Mouse (Mus musculus) embryonic facial prominence, embryonic 13.5 days (tissue): ENCODE results near the gene Sun1. TPM values are rescaled to one million over a fixed set of nuclear protein-coding genes. Genes with fewer than 3 reads are reported as not detected.

ENCODE experiments used
- ATAC-seq: fragments of 200-750 bp; cut with Nextera tagmentation; 2 replicates; pipeline ENCODE4 v1.8.0; 2017; ENCODE audit warnings: low read depth; ENCODE audit not compliant: insufficient number of reproducible peaks, insufficient read depth, low FRiP score, low TSS enrichment
- H3K27ac ChIP-seq: fragments of 300-500 bp; sonication (generic); 2 replicates; pipeline ENCODE4 v1.5.1; 2015; ENCODE audit warnings: moderate library complexity, mild to moderate bottlenecking, inconsistent platforms
- H3K27me3 ChIP-seq: fragments of 300-500 bp; sonication (generic); 2 replicates; pipeline ENCODE4 v1.6.1; 2015; ENCODE audit warnings: mild to moderate bottlenecking, inconsistent platforms
- H3K36me3 ChIP-seq: fragments of 300-500 bp; sonication (generic); 2 replicates; pipeline ENCODE4 v1.6.1; 2015; ENCODE audit warnings: mild to moderate bottlenecking, inconsistent platforms
- H3K4me1 ChIP-seq: fragments of 300-500 bp; sonication (generic); 2 replicates; pipeline ENCODE4 v1.6.1; 2015; ENCODE audit warnings: inconsistent platforms
- H3K4me2 ChIP-seq: fragments of 300-500 bp; sonication (generic); 2 replicates; pipeline ENCODE4 v1.6.1; 2015; ENCODE audit warnings: moderate library complexity, mild to moderate bottlenecking, inconsistent platforms
- H3K4me3 ChIP-seq: fragments of 300-500 bp; sonication (generic); 2 replicates; pipeline ENCODE4 v1.5.1; 2015; ENCODE audit warnings: mild to moderate bottlenecking, inconsistent platforms
- H3K9ac ChIP-seq: fragments of 300-500 bp; sonication (generic); 2 replicates; pipeline ENCODE4 v1.6.1; 2015; ENCODE audit warnings: mild to moderate bottlenecking, inconsistent platforms
- H3K9me3 ChIP-seq: fragments of 300-500 bp; sonication (generic); 2 replicates; pipeline ENCODE4 v1.6.1; 2016; ENCODE audit warnings: inconsistent platforms
- WGBS: fragments of 180-500 bp; shearing (Covaris S2); methylation state at CpG from one replicate; pipeline ENCODE4 v1.1.7; 2015; ENCODE audit warnings: mixed read lengths; 5-methylcytosine and 5-hydroxymethylcytosine counted together
- polyA plus RNA-seq: library from polyadenylated mRNA; unstranded; fragments of >200 nt; fragmentation: Nextera tagmentation; extraction: Ambion mirVana; gene quantifications from 2 replicates; pipeline ENCODE4 v1.2.1, GENCODE M21; 2015

Sun1 gene
- polyA plus RNA-seq, 1 experiment from 2014 or later: 53.0 TPM

DNA sequence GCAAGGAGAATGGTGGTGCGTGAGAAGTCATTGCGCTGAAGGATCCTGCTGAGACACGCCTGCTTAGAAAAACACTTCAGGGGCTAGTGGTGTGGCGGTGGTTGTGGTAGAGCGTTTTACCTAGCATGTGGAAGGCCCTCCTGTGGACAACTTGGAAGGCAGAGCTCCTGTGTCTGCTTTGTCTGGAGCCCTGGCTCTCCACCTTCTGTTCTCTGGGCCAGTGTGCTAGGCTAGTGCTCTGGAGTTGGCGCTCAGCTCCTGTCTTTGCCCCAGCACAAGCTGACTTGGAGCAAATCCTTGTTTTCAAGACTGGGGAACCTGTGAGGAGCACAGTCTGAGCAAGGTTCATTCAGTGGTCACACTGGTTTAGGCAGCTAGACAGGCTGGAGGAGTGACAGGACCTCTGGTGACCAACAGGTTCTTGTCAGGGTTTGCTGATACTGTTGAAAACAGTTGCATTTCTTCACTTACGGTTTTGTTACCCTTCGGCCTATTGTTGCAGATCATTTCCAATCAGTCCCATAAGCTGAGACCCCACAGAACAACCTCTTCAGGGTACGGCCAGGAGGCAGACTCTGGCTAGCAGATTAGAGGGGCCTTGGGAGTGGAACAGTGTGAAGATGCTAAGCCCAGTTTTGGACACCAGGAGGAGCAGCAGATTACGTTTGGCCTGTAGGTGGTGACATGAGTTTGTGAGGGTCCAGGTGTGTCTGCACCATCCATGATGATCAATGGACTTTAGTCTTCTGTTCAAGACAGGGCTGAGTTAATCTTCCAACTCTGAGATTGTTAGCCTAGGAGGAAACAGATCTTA is 8.6 kb downstream of the Sun1 start:
- 89% methylated on average over 10 of the region's 10 CpGs for WGBS
- H3K4me3 ChIP-seq: no peak overlapping the region

DNA sequence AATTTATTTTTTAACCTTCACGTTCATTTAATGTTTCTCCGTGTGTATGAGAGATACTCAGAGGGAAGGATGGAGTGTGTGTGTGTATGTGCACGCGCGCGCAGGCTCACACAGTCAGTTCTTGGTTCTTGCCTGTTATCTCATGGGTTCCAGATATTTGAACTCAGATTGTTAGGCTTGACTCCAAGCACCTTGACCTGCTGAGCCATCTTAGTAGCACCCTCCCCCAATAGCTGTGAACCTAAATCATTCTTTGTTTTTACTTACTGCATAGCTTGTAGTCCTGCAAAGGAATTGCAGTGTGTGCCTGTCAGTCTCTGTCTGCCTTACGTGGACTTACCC is 9.2 kb downstream of the Sun1 start:
- 96% methylated on average over 7 of the region's 7 CpGs for WGBS

More for the DNA sequence above, 8.6 kb downstream of the Sun1 start:
- H3K4me2 ChIP-seq: no peak overlapping the region
- H3K36me3 ChIP-seq: peaks cover 31% of the 10 kb centered on the region
- no peaks in the 10 kb centered on the region for H3K27me3 ChIP-seq
- H3K9me3 ChIP-seq: no peaks in the 10 kb centered on the region
- H3K9ac ChIP-seq: no peak overlapping the region
- no peak overlapping the region for H3K27ac ChIP-seq
- no peak for ATAC-seq
- peaks cover 18% of the 10 kb centered on the region for H3K4me1 ChIP-seq

DNA sequence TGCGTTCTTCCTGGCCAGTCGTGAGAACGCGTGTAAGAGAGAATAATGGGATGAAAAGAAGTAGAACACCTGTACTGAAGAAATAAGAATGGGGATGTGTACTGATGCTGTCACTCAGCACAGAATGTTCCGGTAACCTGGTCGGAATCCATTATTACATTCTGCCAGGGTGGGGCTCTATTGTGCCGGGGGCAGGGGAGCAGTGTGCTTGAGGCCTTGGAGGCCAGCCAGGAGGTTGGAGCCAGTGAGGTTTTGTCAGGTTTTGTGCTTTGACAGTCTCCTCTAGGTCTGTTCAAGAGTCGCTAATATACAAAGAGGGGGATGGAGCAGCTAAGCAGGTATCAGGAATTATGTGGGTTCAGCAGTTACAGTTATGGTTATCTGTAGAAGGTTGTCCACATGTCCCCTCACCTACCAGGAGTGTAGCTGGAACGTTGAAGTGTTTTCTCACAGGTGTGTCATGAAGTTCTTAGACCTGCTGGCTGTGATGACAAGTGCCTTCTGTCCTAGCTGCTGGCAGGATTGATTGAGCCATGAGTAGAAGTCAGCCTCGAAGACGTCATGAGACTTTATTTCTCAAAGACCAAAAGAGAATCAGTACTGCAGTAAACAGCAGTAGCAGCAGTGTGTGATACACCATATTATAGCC is 11.4 kb downstream of the Sun1 start:
- no peaks in the 10 kb centered on the region for H3K27me3 ChIP-seq
- H3K9ac ChIP-seq: no peak overlapping the region
- H3K4me2 ChIP-seq: no peak overlapping the region
- H3K9me3 ChIP-seq: no peaks in the 10 kb centered on the region
- no peak for ATAC-seq
- peaks cover 51% of the 10 kb centered on the region for H3K36me3 ChIP-seq
- no peak overlapping the region for H3K4me3 ChIP-seq
- H3K4me1 ChIP-seq: no peaks in the 10 kb centered on the region
- WGBS: 90% methylated on average over 11 of the region's 11 CpGs
- H3K27ac ChIP-seq: no peak overlapping the region

More for the DNA sequence above, 9.2 kb downstream of the Sun1 start:
- Histone ChIP-seq H3K27me3 (no peaks in the 10 kb centered on the region), H3K4me1 (peaks cover 18% of the 10 kb centered on the region), H3K9me3 (no peaks in the 10 kb centered on the region), H3K4me2 (no peak overlapping the region), H3K9ac (no peak overlapping the region), H3K4me3 (no peak overlapping the region), H3K36me3 (peaks cover 31% of the 10 kb centered on the region), H3K27ac (no peak overlapping the region)
- ATAC-seq: no peak

DNA sequence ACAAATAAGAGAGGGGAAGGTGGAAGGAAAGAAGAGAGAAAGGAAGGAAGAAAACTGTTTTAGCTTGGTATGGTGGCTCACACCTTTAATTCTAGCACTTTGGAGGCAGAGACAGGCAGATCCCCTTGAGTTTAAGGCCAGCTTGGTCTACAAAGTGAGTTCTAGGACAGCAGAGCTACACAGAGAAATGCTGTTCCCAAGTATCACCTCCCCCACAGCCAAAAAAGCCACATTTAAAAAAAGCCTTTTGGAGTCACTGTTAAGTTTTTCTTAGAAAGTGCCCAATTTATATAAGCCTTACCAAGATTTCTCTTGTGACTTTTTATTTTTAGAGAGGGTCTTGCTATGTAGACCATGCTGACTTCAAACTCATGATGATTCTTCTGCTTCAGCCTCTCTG is 13.9 kb downstream of the Sun1 start:
- Histone ChIP-seq H3K9ac (no peak overlapping the region), H3K36me3 (peaks cover 50% of the 10 kb centered on the region), H3K9me3 (no peaks in the 10 kb centered on the region), H3K4me2 (no peak overlapping the region), H3K27ac (no peak overlapping the region), H3K27me3 (no peaks in the 10 kb centered on the region), H3K4me3 (no peak overlapping the region), H3K4me1 (no peaks in the 10 kb centered on the region)
- no peak for ATAC-seq

- 95% methylated on average over 5 of the region's 5 CpGs for WGBS
Observed at GRCm38 (mm10) chr5:139215184-139215583, 14.7 kb downstream of the Sun1 start.

DNA sequence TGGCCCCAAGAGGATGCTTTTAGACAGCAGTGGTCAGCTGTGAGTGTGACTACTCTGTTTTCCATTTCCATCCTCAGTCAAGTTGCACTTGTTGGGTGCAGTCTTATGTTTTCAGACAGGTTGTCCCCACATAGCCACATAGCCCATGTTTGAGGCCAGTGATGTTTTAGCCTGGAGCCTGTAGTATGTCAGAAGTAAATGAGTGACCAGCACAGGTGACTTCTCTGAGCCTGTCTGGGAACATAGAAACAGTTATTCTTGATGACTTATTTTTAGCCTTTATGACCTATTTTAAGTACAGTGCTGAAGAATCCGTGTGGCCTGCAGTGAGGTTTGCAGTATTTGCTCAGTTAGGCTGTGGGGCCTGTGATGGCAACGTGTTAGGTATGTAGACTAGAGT is 15.7 kb downstream of the Sun1 start:
- H3K27me3 ChIP-seq: no peaks in the 10 kb centered on the region

More at GRCm38 (mm10) chr5:139215184-139215583, 14.7 kb downstream of the Sun1 start:
- Histone ChIP-seq H3K4me1 (no peaks in the 10 kb centered on the region), H3K27ac (no peak overlapping the region), H3K9me3 (no peaks in the 10 kb centered on the region), H3K4me2 (no peak overlapping the region), H3K36me3 (peaks cover 49% of the 10 kb centered on the region), H3K9ac (no peak overlapping the region), H3K4me3 (no peak overlapping the region), H3K27me3 (no peaks in the 10 kb centered on the region)
- no peak for ATAC-seq

DNA sequence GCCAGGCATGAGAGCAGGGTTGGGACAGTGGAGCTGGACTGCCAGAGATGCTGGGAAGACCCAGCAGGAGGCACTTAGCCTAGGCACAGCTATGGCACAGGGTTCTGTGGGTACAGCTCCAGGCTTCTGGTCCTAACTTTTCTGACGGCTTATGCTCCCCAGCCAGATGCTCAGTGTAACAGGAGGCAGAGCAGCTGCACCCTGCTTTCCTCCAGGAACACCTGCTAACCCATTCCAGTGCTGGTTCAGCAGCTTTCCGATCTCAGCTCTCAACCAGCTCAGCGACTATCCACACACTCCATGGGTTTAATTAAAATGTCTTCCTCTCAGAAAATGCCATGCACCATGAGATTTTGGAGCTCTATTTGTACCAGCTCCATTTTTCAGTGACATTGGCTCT is 16.3 kb downstream of the Sun1 start:
- Histone ChIP-seq H3K27me3 (no peaks in the 10 kb centered on the region), H3K4me1 (no peaks in the 10 kb centered on the region), H3K4me2 (no peak overlapping the region), H3K9ac (no peak overlapping the region), H3K4me3 (no peak overlapping the region), H3K36me3 (peaks cover 54% of the 10 kb centered on the region), H3K9me3 (no peaks in the 10 kb centered on the region), H3K27ac (no peak overlapping the region)
- no peak for ATAC-seq
- 90% methylated on average over 3 of the region's 3 CpGs for WGBS

More for the DNA sequence above, 15.7 kb downstream of the Sun1 start:
- 82% methylated on average over 2 of the region's 2 CpGs for WGBS
- H3K9me3 ChIP-seq: no peaks in the 10 kb centered on the region
- ATAC-seq: no peak
- peaks cover 47% of the 10 kb centered on the region for H3K36me3 ChIP-seq
- no peak overlapping the region for H3K4me2 ChIP-seq
- H3K4me3 ChIP-seq: no peak overlapping the region
- no peaks in the 10 kb centered on the region for H3K4me1 ChIP-seq
- no peak overlapping the region for H3K27ac ChIP-seq
- H3K9ac ChIP-seq: no peak overlapping the region

DNA sequence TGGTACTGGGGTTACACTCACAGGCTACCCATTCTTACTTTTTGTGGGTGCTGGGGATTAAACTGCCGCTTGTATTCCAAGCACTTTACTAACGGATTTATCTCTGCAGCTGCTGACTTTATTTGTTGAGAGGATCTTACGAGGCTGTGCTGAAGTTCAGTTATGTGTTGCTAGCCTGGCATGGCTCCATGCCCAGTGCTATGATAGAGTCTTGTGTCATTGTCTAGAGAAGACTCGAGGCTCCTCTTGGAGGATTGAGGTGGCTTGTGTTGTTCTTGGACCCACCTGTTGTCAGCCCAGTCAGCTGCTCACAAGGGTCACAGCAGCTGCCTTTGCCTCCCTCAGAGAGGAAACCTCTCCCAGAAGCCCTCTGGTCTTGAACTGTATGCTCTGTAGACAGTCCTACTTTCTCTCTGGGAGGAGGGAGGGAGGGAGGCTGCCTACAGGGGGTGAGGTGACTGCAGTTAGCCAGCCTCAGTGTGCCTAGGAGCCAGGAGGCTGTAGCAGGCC is 19.6 kb downstream of the Sun1 start:
- H3K4me2 ChIP-seq: no peak overlapping the region
- no peaks in the 10 kb centered on the region for H3K9me3 ChIP-seq
- WGBS: 88% methylated on average over 4 of the region's 4 CpGs
- H3K4me1 ChIP-seq: no peaks in the 10 kb centered on the region
- H3K27ac ChIP-seq: no peak overlapping the region
- H3K9ac ChIP-seq: no peak overlapping the region
- H3K4me3 ChIP-seq: no peak overlapping the region
- H3K36me3 ChIP-seq: peaks cover 65% of the 10 kb centered on the region
- ATAC-seq: no peak
- H3K27me3 ChIP-seq: no peaks in the 10 kb centered on the region

- no peak overlapping the region for H3K27ac ChIP-seq
- no peaks in the 10 kb centered on the region for H3K9me3 ChIP-seq
- H3K9ac ChIP-seq: no peak overlapping the region
- no peak overlapping the region for H3K4me2 ChIP-seq
- peaks cover 65% of the 10 kb centered on the region for H3K36me3 ChIP-seq
- no peak for ATAC-seq
- no peaks in the 10 kb centered on the region for H3K4me1 ChIP-seq
- no peak overlapping the region for H3K4me3 ChIP-seq
- WGBS: 90% methylated on average over 4 of the region's 4 CpGs
- no peaks in the 10 kb centered on the region for H3K27me3 ChIP-seq
Observed at GRCm38 (mm10) chr5:139220610-139221009, 20.2 kb downstream of the Sun1 start.

GRCm38 (mm10) chr5:139223331-139223730 is 22.9 kb downstream of the Sun1 start:
- no peak for ATAC-seq
- Histone ChIP-seq H3K9ac (no peak overlapping the region), H3K36me3 (peaks cover 74% of the 10 kb centered on the region), H3K9me3 (no peaks in the 10 kb centered on the region), H3K27me3 (no peaks in the 10 kb centered on the region), H3K4me3 (no peak overlapping the region), H3K27ac (no peak overlapping the region), H3K4me2 (no peak overlapping the region), H3K4me1 (no peaks in the 10 kb centered on the region)
- 91% methylated on average over 10 of the region's 10 CpGs for WGBS

DNA sequence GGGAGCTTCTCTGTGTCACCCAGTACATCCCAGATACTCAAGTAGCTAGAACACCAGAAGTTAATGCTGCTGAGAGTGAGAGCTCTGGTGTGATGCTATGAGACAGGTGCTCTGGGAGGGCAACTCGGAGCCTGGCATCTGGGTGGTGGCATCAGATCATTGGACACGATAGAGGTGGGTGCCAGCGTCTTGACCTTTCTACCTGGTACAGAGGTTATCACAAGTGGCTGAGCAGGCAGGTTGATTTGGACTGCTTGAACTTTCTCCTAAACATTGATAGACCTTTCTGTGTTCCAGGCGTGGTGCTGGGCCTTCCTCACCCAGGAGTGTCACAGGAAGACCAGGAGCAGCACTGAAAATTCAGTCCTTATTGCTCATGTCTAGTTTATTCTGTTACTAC is 26.8 kb downstream of the Sun1 start:
- 95% methylated on average over 4 of the region's 4 CpGs for WGBS
- H3K27me3 ChIP-seq: no peaks in the 10 kb centered on the region
- H3K36me3 ChIP-seq: peaks cover 88% of the 10 kb centered on the region
- no peaks in the 10 kb centered on the region for H3K4me1 ChIP-seq
- ATAC-seq: no peak
- H3K9me3 ChIP-seq: no peaks in the 10 kb centered on the region
- H3K4me2 ChIP-seq: no peak overlapping the region
- H3K9ac ChIP-seq: no peak overlapping the region
- H3K27ac ChIP-seq: no peak overlapping the region
- no peak overlapping the region for H3K4me3 ChIP-seq

DNA sequence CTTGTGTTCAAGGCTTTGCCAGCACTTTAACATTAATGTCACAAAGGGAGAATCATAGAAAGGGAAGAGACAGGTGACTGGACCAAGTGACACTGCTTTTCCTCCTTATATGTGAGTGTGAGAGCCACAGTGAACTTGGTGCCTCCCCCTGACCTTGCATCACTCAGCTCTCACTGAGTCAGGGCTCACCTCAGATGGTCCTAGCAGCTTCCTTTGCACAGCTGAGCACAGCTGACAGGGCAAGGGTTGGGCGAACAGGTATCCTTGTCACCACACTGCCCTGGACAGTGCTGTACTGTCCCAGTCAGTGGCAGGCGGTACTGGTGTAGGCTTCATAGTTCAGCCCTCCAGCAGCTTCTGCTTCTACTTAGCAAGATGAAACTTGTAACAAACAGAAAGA is 27.2 kb downstream of the Sun1 start:
- H3K4me1 ChIP-seq: no peaks in the 10 kb centered on the region
- ATAC-seq: no peak
- WGBS: 88% methylated on average over 2 of the region's 2 CpGs
- no peak overlapping the region for H3K27ac ChIP-seq
- no peak overlapping the region for H3K4me2 ChIP-seq
- peaks cover 92% of the 10 kb centered on the region for H3K36me3 ChIP-seq
- H3K4me3 ChIP-seq: no peak overlapping the region
- H3K9me3 ChIP-seq: no peaks in the 10 kb centered on the region
- no peak overlapping the region for H3K9ac ChIP-seq
- H3K27me3 ChIP-seq: no peaks in the 10 kb centered on the region
